18 mouse cellular contexts compared by ENCODE assay signal in genomic region chr6:15726422-15726821, GRCm38 (mm10). TPM values are rescaled to one million over a fixed set of nuclear protein-coding genes. Genes with fewer than 3 reads are reported as not detected.
DNase-seq lines count a peak whose midpoint lies in the region; ATAC-seq and TF ChIP-seq lines count a peak whose summit lies in the region.
"Had no signal": no experiment of that assay in that cellular context is flagged by ENCODE, and none has a peak within 500 bp of the region (broad histone marks: within the 10 kb centered on the region; RNA-seq: fewer than 3 reads in every experiment).

No protein-coding gene starts in this region.

- no peak for TF ChIP-seq POLR2A in bone marrow macrophage, adult 2 months (IDR thresholded peaks at IDR 0.05; ENCODE audit: borderline replicate concordance, low read depth, low read length)

- H3K4me1 ChIP-seq in liver, embryonic 15.5 days (replicated peaks): no peaks in the 10 kb centered on the region
- H3K4me1 ChIP-seq in bone marrow macrophage, adult 2 months (ENCODE audit: control insufficient read depth, insufficient read depth, low read length): peaks cover 46% of the 10 kb centered on the region
- 0 out of 2 replicates have a peak, but pooled peaks cover 3% of the 10 kb centered on the region for H3K4me1 ChIP-seq in intestine, embryonic 16.5 days (ENCODE audit: control insufficient read depth, insufficient read depth, low read length)

- WGBS in liver, embryonic 15.5 days (ENCODE audit: insufficient replicate concordance): 44% methylated on average over 6 of the region's 6 CpGs
- 42% methylated on average over 5 of the region's 6 CpGs for WGBS in macrophage (ENCODE audit: missing documents)
- 81% methylated on average over 6 of the region's 6 CpGs for WGBS in intestine, embryonic 16.5 days

- no peak for DNase-seq in liver
- peak; percentile 57 for DNase-seq in CD4-positive, CD25-positive, alpha-beta regulatory T cell, adult 2 months (ENCODE audit: low read depth, low spot score)
- no peak for DNase-seq in cerebellum, postnatal 36 days
- no peak for DNase-seq in thymus, postnatal 25 days
- DNase-seq: adrenal gland, postnatal 10 days; cerebellum, adult 11 months; cerebellum, postnatal 10 days; embryo, embryonic 11 days; forebrain, postnatal 0 days; layer of hippocampus, postnatal 36 days had no signal

- no peak overlapping the region for H3K9ac ChIP-seq in liver, embryonic 15.5 days
- H3K9ac ChIP-seq in intestine, embryonic 16.5 days (ENCODE audit: low read depth, low read length): no peak overlapping the region
- H3K9ac ChIP-seq: forebrain, postnatal 0 days; heart, embryonic 15.5 days; lung, embryonic 15.5 days; midbrain, embryonic 13.5 days had no signal

- no peak for TF ChIP-seq CTCF in bone marrow macrophage, adult 2 months (IDR thresholded peaks at IDR 0.05; ENCODE audit: low read depth, low read length)

- no peak overlapping the region for H3K4me3 ChIP-seq in liver, embryonic 15.5 days (replicated peaks)
- H3K4me3 ChIP-seq in bone marrow macrophage, adult 2 months (ENCODE audit: insufficient read depth, low read length): no peak overlapping the region
- H3K4me3 ChIP-seq in macrophage (ENCODE audit: inconsistent target): no peak overlapping the region
- no peak overlapping the region for H3K4me3 ChIP-seq in intestine, embryonic 16.5 days (ENCODE audit: low read length)
- H3K4me3 ChIP-seq: heart, embryonic 15.5 days; hindbrain, embryonic 10.5 days; lung, embryonic 15.5 days; midbrain, embryonic 13.5 days had no signal

- H3K27ac ChIP-seq in liver, embryonic 15.5 days (replicated peaks): no peak overlapping the region
- peak overlapping the region; percentile 100 for H3K27ac ChIP-seq in bone marrow macrophage, adult 2 months (ENCODE audit: insufficient read depth, low read depth, low read length)
- H3K27ac ChIP-seq in macrophage: peak overlapping the region; percentile 99
- H3K27ac ChIP-seq in intestine, embryonic 16.5 days (ENCODE audit: low read length): no peak overlapping the region
- H3K27ac ChIP-seq: heart, embryonic 15.5 days; hindbrain, embryonic 10.5 days; lung, embryonic 15.5 days; midbrain, embryonic 13.5 days had no signal

- H3K9me3 ChIP-seq in liver, embryonic 15.5 days (replicated peaks): no peaks in the 10 kb centered on the region
- no peaks in the 10 kb centered on the region for H3K9me3 ChIP-seq in intestine, embryonic 16.5 days (ENCODE audit: control insufficient read depth, low read length)
- H3K9me3 ChIP-seq: heart, embryonic 15.5 days; hindbrain, embryonic 10.5 days; lung, embryonic 15.5 days; midbrain, embryonic 13.5 days had no signal

- no peaks in the 10 kb centered on the region for H3K36me3 ChIP-seq in liver, embryonic 15.5 days (replicated peaks)
- H3K36me3 ChIP-seq in macrophage (ENCODE audit: inconsistent target): peaks cover 2% of the 10 kb centered on the region; the same call in 1 of the 2 replicates
- H3K36me3 ChIP-seq in intestine, embryonic 16.5 days (ENCODE audit: control insufficient read depth, insufficient read depth, low read length): no peaks in the 10 kb centered on the region
- H3K36me3 ChIP-seq: heart, embryonic 15.5 days; hindbrain, embryonic 10.5 days; lung, embryonic 15.5 days; midbrain, embryonic 13.5 days had no signal

- H3K27me3 ChIP-seq in liver, embryonic 15.5 days: peaks cover 2% of the 10 kb centered on the region; the same call in 1 of the 2 replicates
- H3K27me3 ChIP-seq in intestine, embryonic 16.5 days (replicated peaks; ENCODE audit: control insufficient read depth, insufficient read depth, low read length): no peaks in the 10 kb centered on the region
- H3K27me3 ChIP-seq: heart, embryonic 15.5 days; lung, embryonic 15.5 days; midbrain, embryonic 13.5 days had no signal

- ATAC-seq in liver, embryonic 15.5 days (ENCODE audit: insufficient read depth): 0 out of 2 replicates have a peak, but pooled peaks have one; percentile 7
- no peak for ATAC-seq in intestine, embryonic 16.5 days
- ATAC-seq: forebrain, postnatal 0 days; midbrain, embryonic 13.5 days had no signal

- no peak overlapping the region for H3K4me2 ChIP-seq in liver, embryonic 15.5 days
- H3K4me2 ChIP-seq in intestine, embryonic 16.5 days (ENCODE audit: low read depth, low read length): no peak overlapping the region
- H3K4me2 ChIP-seq: heart, embryonic 15.5 days; lung, embryonic 15.5 days; midbrain, embryonic 13.5 days had no signal

- peaks cover 97% of the 10 kb centered on the region for H3K79me2 ChIP-seq in macrophage (ENCODE audit: inconsistent target)

RNA-seq across cellular contexts. Expression of gene Mdfic, which starts 6.0 kb away (rescaled TPM):
- polyA plus RNA-seq in liver, embryonic 15.5 days (2015; fragmentation: Nextera tagmentation; extraction: Ambion mirVana): 0.84 and 1.1 TPM in 2 replicates
- 107 and 110 TPM in 2 replicates for polyA plus RNA-seq in bone marrow macrophage, adult 2 months (2012; ENCODE audit: insufficient read depth, insufficient read length, missing spikeins)
- total RNA-seq in macrophage (2018; cell fraction: chromatin; rRNA removed): 1,000 to 10,000 TPM in 3 of 26 experiments, 100 to 1,000 TPM in 23; 207 to 1,244 (median 399) TPM
- 100 to 1,000 TPM; 164 to 281 (median 201) TPM for total RNA-seq in macrophage (2018; cell fraction: cytosol; rRNA removed)
- total RNA-seq in macrophage (2018; cell fraction: nucleus; rRNA removed): 100 to 1,000 TPM; 193 to 717 (median 422) TPM
- polyA plus RNA-seq in macrophage (2018): 136 to 190 TPM (median 180 TPM) in 3 replicates
- 3.0 and 3.4 TPM in 2 replicates for polyA plus RNA-seq in intestine, embryonic 16.5 days (2015; fragmentation: Nextera tagmentation; extraction: Ambion mirVana)

Comparison
In these comparisons a context has a peak if more than half of its experiments do, and no peak if none do; other contexts are left out.
1. H3K27ac ChIP-seq: peak in bone marrow macrophage, adult 2 months (single experiment) and macrophage (single experiment); none in liver, embryonic 15.5 days (single experiment) and intestine, embryonic 16.5 days (single experiment).
2. RNA of gene Mdfic, which starts 6.0 kb away (polyA plus RNA-seq): 136 to 190 TPM in macrophage and 107 to 110 TPM in bone marrow macrophage, adult 2 months; 3.0 to 3.4 TPM in intestine, embryonic 16.5 days and 0.84 to 1.1 TPM in liver, embryonic 15.5 days; every median in the first group is over 10 times any median in the second.